Mouse (Mus musculus) yolk sac, embryonic 10.5 days (tissue): ENCODE results near the gene Pkd1l2.
A peak's percentile ranks its signal among the peaks of the same experiment; 100 is the strongest.

Experiments
- DNase-seq: peaks from one replicate; pipeline ENCODE4 v3.0.0-alpha.2; 2017; ENCODE audit warnings: low spot score

The Pkd1l2 gene

GRCm38 (mm10) chr8:117082399-117082872 lies at the start of gene Pkd1l2:
TSS of gene Pkd1l2 (minus strand) at chr8:117082449.
- DNase-seq, result no peak

GRCm38 (mm10) chr8:117127063-117127462 lies 44.8 kb upstream of the Pkd1l2 start:
- no peak for DNase-seq

GRCm38 (mm10) chr8:117126411-117126810 lies 44.2 kb upstream of the Pkd1l2 start:
- no peak for DNase-seq

- no peak for DNase-seq
Observed at GRCm38 (mm10) chr8:117125854-117126253, 43.6 kb upstream of the Pkd1l2 start.

- DNase-seq, result no peak
Observed at GRCm38 (mm10) chr8:117123850-117124633, 41.8 kb upstream of the Pkd1l2 start.

GRCm38 (mm10) chr8:117121277-117121676 lies 39.0 kb upstream of the Pkd1l2 start:
- DNase-seq, result no peak

GRCm38 (mm10) chr8:117118409-117118808 lies 36.2 kb upstream of the Pkd1l2 start:
- DNase-seq, result no peak

- DNase-seq, result peak; percentile 43
Observed at GRCm38 (mm10) chr8:117116534-117116933, 34.3 kb upstream of the Pkd1l2 start.

- peak; percentile 92 for DNase-seq
Observed at GRCm38 (mm10) chr8:117115676-117116446, 33.6 kb upstream of the Pkd1l2 start.

GRCm38 (mm10) chr8:117115094-117115493 lies 32.8 kb upstream of the Pkd1l2 start:
- no peak for DNase-seq

GRCm38 (mm10) chr8:117112261-117112660 lies 30.0 kb upstream of the Pkd1l2 start:
- no peak for DNase-seq

GRCm38 (mm10) chr8:117111641-117112040 lies 29.4 kb upstream of the Pkd1l2 start:
- DNase-seq, result no peak

- no peak for DNase-seq
Observed at GRCm38 (mm10) chr8:117109801-117110390, 27.6 kb upstream of the Pkd1l2 start.

GRCm38 (mm10) chr8:117109018-117109711 lies 26.9 kb upstream of the Pkd1l2 start:
- no peak for DNase-seq

- DNase-seq, result peak; percentile 26
Observed at GRCm38 (mm10) chr8:117107533-117107932, 25.3 kb upstream of the Pkd1l2 start.

- peak; percentile 33 for DNase-seq
Observed at GRCm38 (mm10) chr8:117097564-117098191, 15.4 kb upstream of the Pkd1l2 start.

GRCm38 (mm10) chr8:117097051-117097563 lies 14.9 kb upstream of the Pkd1l2 start:
- peak; percentile 12 for DNase-seq

- DNase-seq, result peak; percentile 82
Observed at GRCm38 (mm10) chr8:117095647-117096046, 13.4 kb upstream of the Pkd1l2 start, which contains the start of gene Bco1. TSS of gene Bco1 (plus strand) at chr8:117095854.

- no peak for DNase-seq
Observed at GRCm38 (mm10) chr8:117094053-117094452, 11.8 kb upstream of the Pkd1l2 start.

GRCm38 (mm10) chr8:117089802-117090201 lies 7.6 kb upstream of the Pkd1l2 start:
- DNase-seq, result no peak

GRCm38 (mm10) chr8:117087036-117087435 lies 4.8 kb upstream of the Pkd1l2 start:
- no peak for DNase-seq
